20 mouse cellular contexts compared by ENCODE assay signal in the genomic region with DNA sequence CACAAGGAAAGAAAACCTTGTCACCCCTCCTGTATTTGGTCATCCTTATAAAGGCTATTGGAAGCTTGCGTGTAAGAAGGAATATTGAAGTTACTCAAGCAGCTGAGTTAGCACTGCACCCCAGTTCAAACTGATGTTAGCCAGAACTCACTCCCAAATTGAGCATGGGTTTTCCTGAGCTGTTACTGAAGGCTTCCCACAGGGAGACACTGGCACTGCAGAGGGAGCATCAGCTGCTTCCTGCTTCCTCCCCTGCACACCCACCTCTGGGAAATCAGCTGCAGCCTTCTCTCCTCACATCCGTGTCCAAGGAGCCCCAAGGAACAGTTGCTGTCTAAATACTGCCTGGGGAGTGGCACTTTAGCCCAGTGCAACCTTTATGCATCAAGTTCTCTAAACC.
DNase-seq lines count a peak whose midpoint lies in the region; ATAC-seq lines count a peak whose summit lies in the region.
"Had no signal": no experiment of that assay in that cellular context is flagged by ENCODE, and none has a peak within 500 bp of the region (broad histone marks: within the 10 kb centered on the region; RNA-seq: fewer than 3 reads in every experiment).

No protein-coding gene starts in this region.

- H3K9me3 ChIP-seq in embryonic facial prominence, embryonic 12.5 days = no peaks in the 10 kb centered on the region
- H3K9me3 ChIP-seq in embryonic facial prominence, embryonic 10.5 days = no peaks in the 10 kb centered on the region
- no peaks in the 10 kb centered on the region for H3K9me3 ChIP-seq in heart, embryonic 10.5 days
- H3K9me3 ChIP-seq: heart, embryonic 12.5 days; limb, embryonic 15.5 days; liver, embryonic 15.5 days; neural tube, embryonic 12.5 days had no signal

- H3K27me3 ChIP-seq in embryonic facial prominence, embryonic 12.5 days = no peaks in the 10 kb centered on the region
- no peaks in the 10 kb centered on the region for H3K27me3 ChIP-seq in embryonic facial prominence, embryonic 10.5 days (replicated peaks; ENCODE audit: low read depth, poor library complexity, severe bottlenecking)
- H3K27me3 ChIP-seq in heart, embryonic 10.5 days (ENCODE audit: insufficient read depth, poor library complexity, severe bottlenecking) = no peaks in the 10 kb centered on the region
- H3K27me3 ChIP-seq: limb, embryonic 15.5 days; liver, embryonic 15.5 days; neural tube, embryonic 12.5 days had no signal

- H3K27ac ChIP-seq in embryonic facial prominence, embryonic 12.5 days = no peak overlapping the region
- H3K27ac ChIP-seq in embryonic facial prominence, embryonic 10.5 days (replicated peaks) = no peak overlapping the region
- H3K27ac ChIP-seq in heart, embryonic 10.5 days = no peak overlapping the region
- H3K27ac ChIP-seq: kidney, postnatal 0 days; limb, embryonic 15.5 days; liver, embryonic 15.5 days; neural tube, embryonic 12.5 days had no signal

- no peak overlapping the region for H3K9ac ChIP-seq in embryonic facial prominence, embryonic 12.5 days
- H3K9ac ChIP-seq: heart, embryonic 12.5 days; limb, embryonic 15.5 days; liver, embryonic 15.5 days; neural tube, embryonic 12.5 days had no signal

- no peak for DNase-seq in embryonic facial prominence, embryonic 10.5 days (ENCODE audit: low spot score)
- DNase-seq in heart, embryonic 10.5 days (ENCODE audit: low spot score) = peak; percentile 69
- DNase-seq in heart, adult 18-20 months = no peak
- DNase-seq in retina, postnatal 1 day = peak; percentile 15
- DNase-seq in retina, embryonic 14.5 days (ENCODE audit: low spot score) = no peak
- DNase-seq in right cerebral cortex, postnatal 25 days = peak; percentile 11
- DNase-seq in layer of hippocampus, adult 9-11 months = no peak
- DNase-seq: adrenal gland, postnatal 14 days; cerebellum, adult 11 months; cerebellum, postnatal 36 days; kidney, adult 18-20 months had no signal

- 46% methylated on average over 2 of the region's 2 CpGs for WGBS in embryonic facial prominence, embryonic 12.5 days
- WGBS in embryonic facial prominence, embryonic 10.5 days = 56% methylated on average over 2 of the region's 2 CpGs
- WGBS in heart, embryonic 10.5 days = 56% methylated on average over 2 of the region's 2 CpGs

- no peaks in the 10 kb centered on the region for H3K36me3 ChIP-seq in embryonic facial prominence, embryonic 12.5 days
- no peaks in the 10 kb centered on the region for H3K36me3 ChIP-seq in embryonic facial prominence, embryonic 10.5 days (replicated peaks)
- no peaks in the 10 kb centered on the region for H3K36me3 ChIP-seq in heart, embryonic 10.5 days
- H3K36me3 ChIP-seq: heart, embryonic 12.5 days; limb, embryonic 15.5 days; liver, embryonic 15.5 days; neural tube, embryonic 12.5 days had no signal

- H3K4me1 ChIP-seq in embryonic facial prominence, embryonic 12.5 days = peaks cover 20% of the 10 kb centered on the region
- peaks cover 34% of the 10 kb centered on the region for H3K4me1 ChIP-seq in embryonic facial prominence, embryonic 10.5 days
- peaks cover 9% of the 10 kb centered on the region for H3K4me1 ChIP-seq in heart, embryonic 10.5 days
- H3K4me1 ChIP-seq: liver, embryonic 15.5 days had no signal

- H3K4me3 ChIP-seq in embryonic facial prominence, embryonic 12.5 days = no peak overlapping the region
- no peak overlapping the region for H3K4me3 ChIP-seq in embryonic facial prominence, embryonic 10.5 days
- no peak overlapping the region for H3K4me3 ChIP-seq in heart, embryonic 10.5 days
- H3K4me3 ChIP-seq: heart, embryonic 12.5 days; limb, embryonic 15.5 days; liver, embryonic 15.5 days; neural tube, embryonic 12.5 days had no signal

- H3K4me2 ChIP-seq in embryonic facial prominence, embryonic 12.5 days (replicated peaks) = no peak overlapping the region
- H3K4me2 ChIP-seq: limb, embryonic 15.5 days; liver, embryonic 15.5 days; midbrain, embryonic 11.5 days had no signal

- peak; percentile 16; the same call in 1 of the 2 replicates for ATAC-seq in embryonic facial prominence, embryonic 12.5 days (ENCODE audit: insufficient number of reproducible peaks, insufficient read depth, low FRiP score, low TSS enrichment)
- ATAC-seq: activated CD4-positive, CD25-positive, alpha-beta regulatory T cell, adult 4 months; CD4-positive, CD25-positive, alpha-beta regulatory T cell, adult 4 months had no signal

Comparison
In these comparisons a context has a peak if more than half of its experiments do, and no peak if none do; other contexts are left out.
1. DNase-seq: peak in heart, embryonic 10.5 days (single experiment), retina, postnatal 1 day (single experiment) and right cerebral cortex, postnatal 25 days (single experiment); none in embryonic facial prominence, embryonic 10.5 days (single experiment), heart, adult 18-20 months (0 of 2), retina, embryonic 14.5 days (single experiment) and layer of hippocampus, adult 9-11 months (single experiment).